Comparison of ENCODE assay signal across 8 mouse cellular contexts in genomic region chr5:96996401-96997309, GRCm38 (mm10). TPM values are rescaled to one million over a fixed set of nuclear protein-coding genes. Genes with fewer than 3 reads are reported as not detected.
DNase-seq lines count a peak whose midpoint lies in the region; ATAC-seq and TF ChIP-seq lines count a peak whose summit lies in the region.

No protein-coding gene starts in this region.

- H3K4me3 ChIP-seq in left cerebral cortex, adult 2 months = peak overlapping the region; percentile 62
- peak overlapping the region; percentile 69 for H3K4me3 ChIP-seq in forebrain, embryonic 11.5 days (ENCODE audit: low read depth, low read length)
- H3K4me3 ChIP-seq in kidney, embryonic 15.5 days (replicated peaks) = peak overlapping the region; percentile 85
- peak overlapping the region; percentile 86 for H3K4me3 ChIP-seq in midbrain, embryonic 12.5 days

- no peaks in the 10 kb centered on the region for H3K36me3 ChIP-seq in forebrain, embryonic 11.5 days (ENCODE audit: control insufficient read depth, insufficient read depth, low read length)
- no peaks in the 10 kb centered on the region for H3K36me3 ChIP-seq in kidney, embryonic 15.5 days
- H3K36me3 ChIP-seq in midbrain, embryonic 12.5 days = no peaks in the 10 kb centered on the region

- H3K4me1 ChIP-seq in forebrain, embryonic 11.5 days (replicated peaks; ENCODE audit: control insufficient read depth, insufficient read depth, low read length) = 0 out of 2 replicates have a peak, but pooled peaks cover 7% of the 10 kb centered on the region
- peaks cover 34% of the 10 kb centered on the region for H3K4me1 ChIP-seq in kidney, embryonic 15.5 days
- H3K4me1 ChIP-seq in midbrain, embryonic 12.5 days = peaks cover 24% of the 10 kb centered on the region

- intact Hi-C loops in left cerebral cortex, adult 2 months (cut with DNase I) = loop anchor here (5.0 kb wide), 1 partner anchor 79 kb away; no protein-coding TSS in a partner anchor

- no peaks in the 10 kb centered on the region for H3K9me3 ChIP-seq in forebrain, embryonic 11.5 days (ENCODE audit: control insufficient read depth, low read length)
- no peaks in the 10 kb centered on the region for H3K9me3 ChIP-seq in kidney, embryonic 15.5 days (replicated peaks)
- H3K9me3 ChIP-seq in midbrain, embryonic 12.5 days = no peaks in the 10 kb centered on the region

- H3K4me2 ChIP-seq in forebrain, embryonic 11.5 days (ENCODE audit: low read depth, low read length, severe bottlenecking) = peak overlapping the region; percentile 85
- H3K4me2 ChIP-seq in kidney, embryonic 15.5 days = peak overlapping the region; percentile 68
- peak overlapping the region; percentile 85 for H3K4me2 ChIP-seq in midbrain, embryonic 12.5 days (replicated peaks)

- peak overlapping the region; percentile 96 for H3K27ac ChIP-seq in left cerebral cortex, adult 2 months
- H3K27ac ChIP-seq in forebrain, embryonic 11.5 days (ENCODE audit: low read depth, low read length) = peak overlapping the region; percentile 75
- peak overlapping the region; percentile 89 for H3K27ac ChIP-seq in kidney, embryonic 15.5 days
- peak overlapping the region; percentile 92 for H3K27ac ChIP-seq in midbrain, embryonic 12.5 days (replicated peaks)

- peak; percentile 14 to 15 for DNase-seq in left cerebral cortex, adult 2 months (ENCODE audit: extremely low spot score in 1 of 2, low spot score in 2 of 2)
- DNase-seq in left cerebral cortex, adult 18-20 months (ENCODE audit: low spot score in 2 of 2) = no peak
- peak; percentile 61 for DNase-seq in adrenal gland, adult 8-10 months
- no peak for DNase-seq in forebrain, embryonic 11.5 days (ENCODE audit: low spot score)
- DNase-seq in thymus, postnatal 0 days (ENCODE audit: low spot score) = peak; percentile 88
- no peak for DNase-seq in frontal cortex, postnatal 36 days (ENCODE audit: low spot score in 2 of 2)

- no peak for TF ChIP-seq CTCF in left cerebral cortex, adult 2 months (IDR thresholded peaks at IDR 0.05)

- peak overlapping the region; percentile 82 for H3K9ac ChIP-seq in forebrain, embryonic 11.5 days (ENCODE audit: low read length)
- H3K9ac ChIP-seq in kidney, embryonic 15.5 days = peak overlapping the region; percentile 81
- H3K9ac ChIP-seq in midbrain, embryonic 12.5 days (replicated peaks) = peak overlapping the region; percentile 86

- 17% methylated on average over 39 of the region's 39 CpGs for WGBS in forebrain, embryonic 11.5 days
- WGBS in kidney, embryonic 15.5 days = 17% methylated on average over 39 of the region's 39 CpGs
- WGBS in midbrain, embryonic 12.5 days = 19% methylated on average over 37 of the region's 39 CpGs

- H3K27me3 ChIP-seq in forebrain, embryonic 11.5 days (ENCODE audit: control insufficient read depth, insufficient read depth, low read length) = no peaks in the 10 kb centered on the region
- H3K27me3 ChIP-seq in kidney, embryonic 15.5 days = no peaks in the 10 kb centered on the region
- H3K27me3 ChIP-seq in midbrain, embryonic 12.5 days = peaks cover 7% of the 10 kb centered on the region; the same call in 1 of the 2 replicates

- ATAC-seq in forebrain, embryonic 11.5 days (replicated peaks; ENCODE audit: low FRiP score) = no peak
- ATAC-seq in kidney, embryonic 15.5 days (replicated peaks; ENCODE audit: low FRiP score) = peak; percentile 28; the same call in 1 of the 2 replicates
- no peak for ATAC-seq in midbrain, embryonic 12.5 days (ENCODE audit: low FRiP score, low read depth)

RNA-seq across cellular contexts. Expression of gene Bmp2k, which starts 0.8 kb away (rescaled TPM):
- total RNA-seq in left cerebral cortex, adult 2 months (2021) = 10 to 100 TPM; 11.9 to 12.4 TPM
- 10 to 100 TPM; 10.8 to 11.6 TPM for total RNA-seq in left cerebral cortex, adult 18-20 months (2021)
- total RNA-seq in adrenal gland, adult 8-10 months (2022) = 10 to 100 TPM; 21.9 to 35.4 (median 29.1) TPM
- 9.0 and 10.2 TPM in 2 replicates for polyA plus RNA-seq in forebrain, embryonic 11.5 days (2014; fragmentation: Nextera tagmentation; extraction: Ambion mirVana)
- 10.1 and 10.2 TPM in 2 replicates for polyA plus RNA-seq in kidney, embryonic 15.5 days (2015; fragmentation: Nextera tagmentation; extraction: Ambion mirVana)
- polyA plus RNA-seq in midbrain, embryonic 12.5 days (2016; fragmentation: Nextera tagmentation; extraction: Ambion mirVana) = 9.4 and 12.3 TPM in 2 replicates
- polyA plus RNA-seq in thymus, postnatal 0 days (2015; fragmentation: Nextera tagmentation; extraction: Ambion mirVana) = 24.3 and 29.7 TPM in 2 replicates

Comparison
In these comparisons a context has a peak if more than half of its experiments do, and no peak if none do; other contexts are left out.
1. DNase-seq: peak in left cerebral cortex, adult 2 months (2 of 2), adrenal gland, adult 8-10 months (single experiment) and thymus, postnatal 0 days (single experiment); none in left cerebral cortex, adult 18-20 months (0 of 2), forebrain, embryonic 11.5 days (single experiment) and frontal cortex, postnatal 36 days (0 of 2).
2. Peak in every context shown above with its lines, with median percentiles within 50 percentile points of each other: H3K27ac ChIP-seq, H3K4me3 ChIP-seq, H3K4me2 ChIP-seq and H3K9ac ChIP-seq.